Mouse (Mus musculus) MEL (cell line): ENCODE measurements around the gene Polr2h.

Experiments used
- CHD1 ChIP-seq: IDR thresholded peaks from 2 replicates; pipeline ENCODE4 v1.6.1; 2012; ENCODE audit warnings: low read depth, mild to moderate bottlenecking, inconsistent platforms, low read length, improper control_type of control experiment
- CTCF ChIP-seq, 3 experiments: IDR thresholded peaks in 2 of 3; conservative IDR thresholded peaks in 1 of 3; 2 replicates each; pipeline ENCODE4 v1.5.1; 2011 to 2012; ENCODE audit warnings: low read length in 3 of 3, low read depth in 2 of 3, mild to moderate bottlenecking in 2 of 3, improper control_type of control experiment in 1 of 3, inconsistent platforms in 1 of 3, mixed read lengths in 1 of 3, moderate library complexity in 1 of 3; ENCODE audit not compliant: control insufficient read depth in 1 of 3, insufficient read depth in 1 of 3, poor library complexity in 1 of 3, severe bottlenecking in 1 of 3
- POLR2A ChIP-seq, 2 experiments: IDR thresholded peaks; 2 replicates each; pipeline ENCODE4 v1.6.1; 2011 to 2012; ENCODE audit warnings: low read length in 2 of 2, mild to moderate bottlenecking in 2 of 2, control low read depth in 1 of 2, improper control_type of control experiment in 1 of 2, low read depth in 1 of 2, moderate library complexity in 1 of 2; ENCODE audit not compliant: control insufficient read depth in 1 of 2, insufficient read depth in 1 of 2, poor library complexity in 1 of 2

DNA sequence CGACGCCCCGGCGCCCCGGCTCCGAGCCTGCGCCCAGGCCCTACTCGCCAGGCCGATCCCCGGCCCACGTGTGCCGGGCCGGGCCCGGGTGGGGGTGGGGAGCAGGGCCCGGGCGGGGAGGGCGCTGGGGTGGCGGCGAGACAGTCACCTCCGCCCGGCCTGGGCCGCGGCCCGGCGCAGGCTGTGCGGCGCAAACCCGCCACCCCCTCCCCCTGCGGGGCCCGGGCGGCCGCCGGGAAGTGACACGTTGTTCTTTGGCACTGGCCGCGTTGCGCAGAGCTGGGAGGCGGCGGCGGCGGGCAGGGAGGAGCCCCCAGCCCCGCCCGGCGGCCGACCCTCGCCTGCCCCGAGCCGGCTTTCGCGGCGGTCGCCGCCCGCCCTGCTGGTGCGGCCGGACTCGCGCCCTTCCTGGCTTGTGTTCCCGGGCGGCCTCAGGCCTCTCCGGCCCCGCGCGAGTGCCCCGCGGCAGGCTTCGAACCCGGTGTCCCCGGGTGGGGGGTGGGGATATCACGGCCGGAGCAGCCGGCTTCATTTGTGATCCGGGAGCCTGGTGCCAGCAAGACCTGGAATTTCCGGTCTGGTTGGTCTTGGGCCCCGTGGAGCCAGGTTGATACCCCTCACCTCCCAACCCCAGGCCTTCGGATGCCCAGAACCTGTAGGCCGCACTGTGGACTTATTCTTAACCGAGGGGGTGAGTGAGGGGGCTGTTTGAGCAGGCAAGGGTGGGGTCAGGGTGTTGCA is 44.3 kb upstream of the Polr2h start:
- TF ChIP-seq CTCF (IDR thresholded peaks at IDR 0.05 in 2 of 3, conservative IDR thresholded peaks at IDR 0.05 in 1 of 3; ENCODE audit: control insufficient read depth in 1 of 3, insufficient read depth in 1 of 3, low read depth in 2 of 3, low read length in 3 of 3, poor library complexity in 1 of 3, severe bottlenecking in 1 of 3), result no peak
- TF ChIP-seq POLR2A (IDR thresholded peaks at IDR 0.05; ENCODE audit: control insufficient read depth in 1 of 2, insufficient read depth in 1 of 2, low read depth in 1 of 2, low read length in 2 of 2, poor library complexity in 1 of 2), result peak in 1 of 2 experiments; percentile 32; a peak in 2 of 4 replicates
- no peak; the same call in 1 of the 2 replicates for TF ChIP-seq CHD1
